Mouse (Mus musculus) brain, adult 2 months (tissue): ENCODE data around the gene Gtf2f1.

ENCODE experiments used
- DNase-seq: peaks from one replicate; pipeline ENCODE4 v3.0.0; 2011; ENCODE audit warnings: low read depth, low spot score

Gene Gtf2f1

DNA sequence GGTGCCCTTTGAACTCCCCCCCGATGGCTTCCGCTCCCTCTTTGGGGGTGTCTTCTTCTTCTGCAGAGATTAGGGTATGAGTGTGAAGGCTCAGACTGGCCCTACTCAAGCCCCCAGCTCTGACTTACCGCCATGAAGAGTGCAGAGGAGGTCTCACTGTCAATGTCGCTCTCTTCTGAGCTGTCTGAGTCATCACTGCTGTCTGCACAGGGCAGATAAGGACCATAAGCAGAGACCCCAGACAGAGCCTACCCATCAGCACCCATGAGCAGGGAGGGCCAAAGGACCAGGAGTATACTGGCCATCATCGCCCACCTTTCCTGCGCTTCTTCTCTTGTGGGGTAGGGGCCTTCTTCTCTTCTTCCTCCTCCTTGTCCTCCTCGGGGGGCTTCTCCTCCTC lies 7.1 kb downstream of the Gtf2f1 start:
- no peak for DNase-seq

DNA sequence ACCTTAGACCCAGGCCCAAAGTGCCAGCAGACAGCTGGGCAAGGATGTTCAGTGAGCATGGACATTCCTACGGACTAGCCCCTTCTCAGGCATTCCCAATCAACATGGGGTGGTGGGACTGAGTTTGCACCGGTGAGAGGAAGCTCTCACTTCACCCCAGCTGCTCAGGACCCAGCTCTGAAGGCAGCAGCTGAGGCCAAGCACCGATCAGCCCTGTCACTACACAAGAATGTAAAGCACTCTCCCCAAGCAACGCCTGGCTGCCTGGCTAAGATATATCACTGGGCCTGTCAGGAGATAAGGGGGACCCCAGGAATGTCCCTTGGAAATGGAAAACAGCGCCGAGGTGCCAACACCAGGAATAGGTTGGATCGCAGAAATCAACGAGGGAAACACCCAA lies 9.9 kb downstream of the Gtf2f1 start:
- no peak for DNase-seq

DNA sequence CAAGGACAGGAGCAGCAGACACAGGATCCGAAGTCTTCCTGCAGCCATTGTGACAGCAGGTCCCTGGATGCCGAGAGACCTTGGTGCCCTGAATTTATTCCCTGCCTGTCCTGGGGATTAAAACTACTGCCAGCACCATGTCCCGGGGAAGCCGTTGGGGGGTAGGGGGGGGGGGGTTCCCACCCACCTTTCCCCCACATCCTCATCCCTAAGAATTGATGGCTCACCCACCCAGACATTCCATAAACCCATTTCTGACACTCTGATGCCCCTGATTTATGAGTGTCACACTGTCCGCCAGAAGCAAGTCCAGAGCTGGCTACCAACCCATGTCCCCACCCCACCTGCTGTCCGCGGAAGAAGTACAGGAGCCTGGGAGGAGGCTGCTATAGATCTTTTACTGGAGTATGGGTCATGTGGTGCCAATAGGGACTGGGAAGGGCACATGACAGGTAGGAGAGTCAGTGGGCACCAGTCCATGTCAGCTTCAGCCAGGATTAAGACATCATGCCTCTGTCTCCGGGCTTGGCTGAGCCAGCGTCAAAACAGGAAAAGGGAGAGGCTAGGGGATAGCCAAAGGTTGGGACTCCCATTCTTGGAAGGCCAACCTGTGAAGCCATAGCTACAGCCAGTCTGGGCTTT lies 11.0 kb downstream of the Gtf2f1 start, which contains the start of gene Pspn:
TSS of gene Pspn (minus strand) at position 51 of the 642 bp plus-strand sequence.
- no peak for DNase-seq

DNA sequence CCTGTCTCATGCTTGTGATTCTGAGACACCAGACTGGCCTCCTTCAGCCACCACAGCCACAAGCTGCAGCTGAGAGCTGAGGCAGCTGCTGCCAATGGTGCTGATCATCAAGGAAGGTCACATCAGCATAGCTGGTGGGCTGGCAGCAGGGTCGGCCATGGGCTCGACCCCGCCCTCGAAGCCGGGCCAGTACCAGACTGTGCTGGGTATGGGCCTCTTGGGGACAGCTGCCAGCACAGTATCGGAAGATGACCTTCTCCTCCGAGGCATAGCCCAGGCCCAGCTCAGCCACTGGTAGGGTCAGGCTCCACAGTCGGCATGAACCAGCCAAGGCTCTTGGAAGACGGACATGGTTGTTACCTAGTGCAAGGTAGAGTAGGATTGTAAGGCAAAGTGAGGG lies 11.7 kb downstream of the Gtf2f1 start:
- DNase-seq: no peak

DNA sequence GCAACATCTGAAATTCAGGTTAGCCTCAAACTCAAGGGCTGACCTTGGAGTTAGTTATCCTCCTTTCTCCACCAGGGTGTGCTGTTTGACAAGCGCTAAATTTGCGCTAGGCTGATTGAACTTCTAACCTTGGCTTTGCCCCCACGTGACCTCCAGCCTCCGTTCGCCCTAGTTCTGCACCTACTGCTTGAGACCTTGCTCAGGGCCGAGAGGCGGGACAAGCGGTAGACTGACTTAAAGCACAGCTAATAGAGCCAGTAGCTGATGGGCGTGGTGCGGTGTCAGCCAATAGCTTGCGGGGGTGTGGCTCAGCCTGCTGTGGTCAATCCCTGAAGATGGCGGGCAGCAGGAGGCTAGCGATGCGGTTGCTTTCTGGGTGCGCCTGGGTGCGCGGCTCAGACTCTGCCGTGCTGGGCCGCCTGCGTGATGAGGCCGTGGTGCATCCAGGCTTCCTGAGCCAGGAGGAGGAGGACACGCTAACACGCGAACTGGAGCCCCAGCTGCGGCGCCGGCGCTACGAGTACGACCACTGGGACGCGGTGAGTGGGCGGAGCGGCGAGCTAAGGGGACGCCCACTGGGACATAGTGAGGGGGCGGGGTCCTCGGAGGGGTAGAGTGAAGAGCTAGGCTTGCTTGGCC lies 13.9 kb downstream of the Gtf2f1 start, which contains the start of gene Alkbh7:
TSS of gene Alkbh7 (plus strand) at position 311 of the 639 bp plus-strand sequence.
- peak; percentile 99 for DNase-seq

DNA sequence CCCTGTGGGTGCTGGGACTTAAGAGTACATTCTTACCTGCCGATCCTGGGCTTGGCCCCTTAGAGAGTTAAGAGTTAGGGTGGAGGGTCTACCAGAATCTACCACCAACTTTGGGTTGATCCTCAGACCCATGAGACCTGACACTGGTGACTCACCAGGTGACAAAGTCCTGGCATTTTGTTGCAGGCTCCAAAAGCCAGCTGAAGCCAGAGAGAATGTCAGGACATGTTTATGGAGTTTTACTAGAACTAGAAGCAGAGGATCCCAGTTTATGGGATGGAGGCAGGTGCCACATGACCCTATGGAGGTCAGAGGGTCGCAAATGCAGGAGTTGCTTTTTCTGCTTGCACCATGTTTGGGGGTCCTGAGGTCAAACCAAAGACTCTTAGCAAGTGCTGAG lies 14.6 kb downstream of the Gtf2f1 start:
- no peak for DNase-seq

DNA sequence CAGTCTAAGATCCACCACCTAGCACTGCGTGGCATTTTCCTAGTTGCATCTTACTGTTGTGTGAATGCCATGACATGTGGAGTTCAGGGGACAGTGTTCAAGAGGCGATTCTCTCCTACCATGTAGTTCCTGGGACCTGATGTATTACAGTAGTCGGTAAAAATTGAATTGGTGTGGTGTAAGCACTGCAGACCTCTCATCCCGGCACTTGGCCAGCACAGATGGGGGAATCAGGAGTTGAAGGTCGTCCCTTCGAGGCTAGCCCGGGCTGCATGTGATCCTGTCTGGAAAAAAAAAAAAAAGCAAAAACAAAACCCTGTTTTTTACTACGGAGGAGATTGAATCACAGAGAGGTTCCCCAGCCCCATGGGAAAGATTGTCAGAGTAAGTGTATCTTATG lies 16.0 kb downstream of the Gtf2f1 start:
- no peak for DNase-seq

DNA sequence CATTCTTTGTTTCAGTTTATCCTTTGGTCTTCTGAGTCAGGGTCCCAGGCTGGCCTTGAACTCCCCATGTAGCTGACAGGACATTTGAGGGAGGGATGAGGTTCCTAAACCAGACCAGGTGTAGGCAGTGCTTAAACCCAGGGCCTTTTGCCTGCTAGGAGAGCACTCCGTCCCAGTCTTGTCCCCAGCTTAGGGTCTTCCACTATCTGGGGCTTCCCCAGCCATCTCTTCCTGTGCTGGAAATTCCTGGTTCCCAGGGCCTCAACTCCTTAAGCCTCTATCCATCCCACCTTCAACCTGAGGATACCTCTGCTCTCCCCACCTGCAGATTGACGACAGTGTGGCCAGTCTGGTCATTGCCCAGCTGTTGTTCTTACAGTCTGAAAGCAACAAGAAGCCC lies 20.1 kb downstream of the Gtf2f1 start:
- no peak for DNase-seq

DNA sequence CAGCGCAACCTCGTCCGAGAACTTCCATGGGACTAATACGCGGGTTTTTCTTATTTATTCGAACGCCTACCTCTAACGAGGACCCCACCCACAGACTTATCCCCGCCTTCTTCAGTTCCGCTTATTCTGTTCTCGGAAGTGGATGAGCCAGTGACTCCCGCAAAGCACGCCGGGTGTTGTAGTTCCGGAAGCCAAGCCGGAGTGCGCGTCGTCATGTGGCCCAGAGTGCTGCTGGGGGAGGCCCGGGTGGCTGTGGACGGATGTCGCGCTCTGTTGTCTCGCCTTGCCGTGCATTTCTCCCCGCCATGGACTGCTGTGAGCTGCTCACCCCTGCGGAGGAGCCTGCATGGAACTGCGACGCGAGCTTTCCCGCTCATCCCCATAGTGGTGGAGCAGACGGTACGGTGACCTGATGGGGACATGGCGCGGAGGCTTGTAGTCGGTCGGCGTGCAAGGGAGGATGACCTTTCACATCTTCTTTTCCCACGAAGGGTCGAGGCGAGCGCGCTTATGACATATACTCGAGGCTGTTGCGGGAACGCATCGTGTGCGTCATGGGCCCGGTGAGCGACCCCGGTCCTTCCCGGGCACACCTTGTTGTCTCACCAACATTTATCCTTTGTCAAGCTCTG lies 20.9 kb downstream of the Gtf2f1 start, which contains the start of gene Clpp:
TSS of gene Clpp (plus strand) at position 191 of the 632 bp plus-strand sequence.
- peak; percentile 99 for DNase-seq

DNA sequence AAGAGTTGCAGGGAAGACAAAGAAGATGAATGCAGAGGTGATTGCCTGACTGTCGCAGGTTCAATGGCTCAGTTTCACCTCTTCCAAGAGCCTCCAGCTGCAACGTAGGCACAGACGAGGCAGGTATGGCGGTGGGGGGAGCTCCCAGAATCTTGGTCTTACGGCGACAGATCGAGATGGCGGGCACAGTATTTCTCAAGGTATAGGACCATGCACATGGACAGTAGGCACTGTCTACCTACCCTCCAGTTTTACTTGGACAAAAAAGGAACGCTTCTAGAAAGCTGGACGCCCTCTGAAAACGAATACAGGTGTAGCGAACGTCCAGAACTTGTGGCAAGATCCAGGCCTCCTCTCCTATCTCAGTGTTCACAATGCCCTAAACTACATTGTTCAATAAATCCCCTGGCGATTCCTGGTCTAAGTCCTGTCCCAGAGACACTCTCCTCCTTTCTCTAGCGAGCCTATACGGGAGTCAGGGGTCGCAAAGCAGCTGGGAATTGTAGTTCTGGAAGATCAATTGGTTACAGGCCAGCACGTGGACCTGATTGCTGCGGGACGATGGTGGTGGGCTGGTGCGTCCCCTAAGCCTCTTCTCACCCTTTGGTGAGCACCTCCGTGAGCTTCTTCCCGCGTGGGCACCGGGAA lies 21.5 kb downstream of the Gtf2f1 start:
- DNase-seq: peak; percentile 96

DNA sequence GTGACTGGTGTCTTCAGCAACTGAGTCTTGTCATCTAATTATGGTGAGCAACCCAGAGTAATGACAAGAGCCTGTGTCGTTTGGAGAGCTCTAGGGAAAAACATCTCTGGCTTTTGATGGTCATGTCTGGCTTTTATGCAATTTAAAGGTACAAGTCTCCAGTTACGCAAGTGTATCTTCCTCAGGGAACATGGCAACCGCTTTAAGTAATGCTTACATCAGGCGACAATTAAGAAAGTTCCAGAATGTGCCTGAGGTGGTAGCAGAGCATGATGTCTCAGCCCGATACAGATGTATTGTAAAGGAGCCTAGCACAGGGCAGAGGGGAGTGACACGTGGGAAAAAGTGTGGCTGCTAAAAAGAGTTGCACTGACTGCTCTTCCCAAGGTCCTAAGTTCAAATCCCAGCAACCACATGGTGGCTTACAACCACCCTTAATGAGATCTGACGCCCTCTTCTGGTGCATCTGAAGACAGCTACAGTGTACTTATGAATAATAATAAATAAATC lies 22.1 kb downstream of the Gtf2f1 start:
- DNase-seq: no peak

DNA sequence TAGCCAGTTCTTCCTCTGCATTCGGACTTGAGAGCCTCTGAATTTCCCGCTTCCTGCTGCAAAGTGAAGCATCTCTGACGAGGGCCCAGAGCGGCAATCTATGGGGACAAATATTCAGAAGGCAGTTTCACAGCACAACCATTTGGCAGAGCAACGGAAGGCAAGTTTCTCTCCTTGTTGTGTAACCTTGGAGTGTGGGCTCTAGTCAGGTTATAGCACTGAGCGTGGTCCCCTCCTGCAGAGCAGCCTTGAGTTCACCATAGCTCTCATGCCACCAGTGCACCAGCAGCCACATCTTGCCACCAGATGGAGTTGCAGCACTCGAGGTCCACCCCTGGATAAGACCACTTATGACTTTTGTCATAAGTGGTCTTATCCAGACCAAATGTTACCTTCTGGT lies 22.6 kb downstream of the Gtf2f1 start:
- no peak for DNase-seq

DNA sequence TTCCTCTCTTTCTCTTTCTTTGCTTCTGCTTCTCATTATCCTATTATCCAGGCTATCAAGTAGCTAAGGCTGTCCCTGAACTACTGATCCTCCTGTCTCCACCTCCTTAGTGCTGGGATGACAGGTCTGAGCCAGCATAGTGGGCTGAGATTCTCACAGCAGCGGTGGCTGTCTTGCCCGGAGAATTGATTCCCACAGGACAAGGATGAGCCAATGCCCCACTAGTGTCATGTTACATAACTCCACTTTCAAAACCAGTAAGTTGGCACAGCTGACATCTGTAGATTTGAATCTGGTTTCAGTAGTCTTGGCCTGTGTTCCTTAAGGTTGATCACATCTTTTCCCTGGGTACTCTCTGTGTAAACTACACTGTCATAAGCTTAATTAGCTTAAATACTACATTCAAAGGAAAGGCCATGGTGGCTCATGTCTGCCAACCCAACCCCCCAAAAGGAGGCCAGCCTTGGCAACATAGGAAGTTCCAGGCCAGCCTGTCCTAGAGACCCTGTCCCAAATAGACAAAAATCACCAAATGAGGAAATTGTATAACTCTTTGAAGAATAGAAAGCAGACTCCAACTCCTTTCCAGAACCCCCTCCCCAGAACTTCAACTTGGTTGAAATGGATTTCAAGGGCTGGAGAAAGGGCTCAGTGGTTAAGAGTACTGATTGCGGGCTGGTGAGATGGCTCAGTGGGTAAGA lies 24.8 kb downstream of the Gtf2f1 start:
- DNase-seq: no peak

DNA sequence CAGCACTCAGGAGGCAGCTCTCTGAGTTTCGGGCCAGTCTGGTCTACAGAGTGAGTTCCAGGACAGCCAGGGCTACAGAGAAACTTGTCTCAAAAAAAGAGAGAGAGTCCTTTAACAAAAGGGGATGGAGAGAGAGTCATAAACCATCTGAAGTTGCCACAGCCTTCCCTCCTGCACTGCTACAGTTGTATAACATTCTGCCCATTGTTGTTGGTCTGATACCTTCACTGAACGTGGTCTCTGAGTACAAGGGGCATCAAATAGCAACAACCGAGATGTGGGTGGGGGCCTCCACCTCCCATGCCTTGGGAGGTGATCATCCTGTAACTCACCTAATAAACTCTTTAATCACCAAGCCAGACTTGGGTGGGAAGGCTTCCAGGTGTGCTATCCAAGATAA lies 25.4 kb downstream of the Gtf2f1 start:
- no peak for DNase-seq

DNA sequence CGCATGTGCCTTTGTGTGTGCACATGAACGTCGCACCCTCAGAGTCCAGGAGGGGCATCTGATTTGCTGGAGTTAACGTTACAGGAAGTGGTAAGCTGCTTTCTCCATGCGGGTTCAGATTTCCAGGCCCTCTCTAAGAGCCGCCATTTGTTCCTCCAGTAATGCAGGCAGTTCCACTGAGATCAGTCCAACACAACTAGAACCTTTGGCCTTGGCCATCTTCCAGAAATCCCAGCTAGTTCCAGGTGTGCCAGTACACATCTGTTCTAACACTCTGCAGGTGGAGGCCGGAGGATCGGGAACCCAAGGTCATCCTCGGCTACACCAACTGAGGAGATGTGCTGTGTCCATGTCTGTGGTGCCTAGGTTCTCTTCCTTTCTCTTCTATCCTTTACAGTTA lies 26.2 kb downstream of the Gtf2f1 start:
- DNase-seq: no peak

DNA sequence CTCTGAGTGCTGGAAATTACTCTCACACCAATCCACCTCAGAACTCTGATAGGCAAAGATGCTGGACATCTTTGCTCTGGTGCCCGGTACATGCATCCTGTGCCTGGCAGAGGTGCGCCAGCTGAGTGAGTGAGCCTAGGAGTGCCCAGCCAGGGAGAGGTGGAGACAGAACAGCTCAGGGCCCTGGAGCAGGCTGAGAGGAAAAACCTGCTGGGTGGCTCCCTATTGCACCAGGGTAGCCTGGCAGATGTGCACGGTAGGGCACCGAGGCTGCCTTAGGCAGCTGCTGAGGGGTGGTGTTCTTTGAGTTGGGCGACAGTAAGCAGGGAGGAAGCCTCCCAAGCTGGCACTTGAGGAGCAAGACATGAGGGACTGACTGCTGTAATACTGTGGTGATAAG lies 29.1 kb downstream of the Gtf2f1 start, which contains the start of gene Acer1:
TSS of gene Acer1 (minus strand) at position 114 of the 400 bp plus-strand sequence.
- DNase-seq: no peak

DNA sequence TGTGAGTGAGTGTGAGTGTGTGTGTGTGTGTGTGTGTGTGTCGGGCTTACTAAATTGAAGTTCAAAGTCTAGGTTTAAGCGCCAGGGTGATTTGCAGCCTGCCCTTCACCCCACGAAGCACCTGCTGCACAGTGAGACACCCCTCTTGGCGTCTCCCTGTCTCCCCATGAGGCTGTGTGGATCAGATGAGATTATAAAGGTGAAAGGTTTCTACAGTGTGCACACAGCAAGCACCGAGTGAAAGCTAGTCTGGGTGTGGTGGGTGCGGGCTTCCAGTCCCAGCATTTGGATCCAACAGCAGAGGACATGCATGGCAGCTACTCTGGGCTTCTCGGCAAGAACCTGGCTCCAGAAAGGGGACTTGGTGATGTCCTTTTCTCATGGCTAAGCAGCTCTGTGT lies 30.0 kb downstream of the Gtf2f1 start:
- DNase-seq: no peak

DNA sequence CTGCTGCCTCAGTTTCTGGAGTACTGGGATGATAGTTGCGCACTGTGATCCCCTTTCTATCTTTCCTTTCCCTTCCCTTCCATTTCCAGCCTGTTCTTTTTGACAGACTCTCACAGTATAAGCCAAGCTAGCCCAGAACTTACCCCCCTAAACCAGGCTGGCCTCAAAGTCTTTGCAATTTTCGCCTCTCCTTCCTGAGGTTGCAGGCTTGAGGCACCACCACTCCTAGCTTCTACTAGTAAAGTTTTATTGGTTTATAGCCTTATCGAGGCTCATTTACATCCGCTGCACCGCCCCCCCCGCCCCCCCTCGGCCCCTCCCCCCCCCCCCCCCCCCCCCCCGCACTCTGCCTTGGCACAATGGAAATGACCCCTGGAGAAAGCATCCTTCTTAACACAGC lies 31.6 kb downstream of the Gtf2f1 start:
- no peak for DNase-seq

DNA sequence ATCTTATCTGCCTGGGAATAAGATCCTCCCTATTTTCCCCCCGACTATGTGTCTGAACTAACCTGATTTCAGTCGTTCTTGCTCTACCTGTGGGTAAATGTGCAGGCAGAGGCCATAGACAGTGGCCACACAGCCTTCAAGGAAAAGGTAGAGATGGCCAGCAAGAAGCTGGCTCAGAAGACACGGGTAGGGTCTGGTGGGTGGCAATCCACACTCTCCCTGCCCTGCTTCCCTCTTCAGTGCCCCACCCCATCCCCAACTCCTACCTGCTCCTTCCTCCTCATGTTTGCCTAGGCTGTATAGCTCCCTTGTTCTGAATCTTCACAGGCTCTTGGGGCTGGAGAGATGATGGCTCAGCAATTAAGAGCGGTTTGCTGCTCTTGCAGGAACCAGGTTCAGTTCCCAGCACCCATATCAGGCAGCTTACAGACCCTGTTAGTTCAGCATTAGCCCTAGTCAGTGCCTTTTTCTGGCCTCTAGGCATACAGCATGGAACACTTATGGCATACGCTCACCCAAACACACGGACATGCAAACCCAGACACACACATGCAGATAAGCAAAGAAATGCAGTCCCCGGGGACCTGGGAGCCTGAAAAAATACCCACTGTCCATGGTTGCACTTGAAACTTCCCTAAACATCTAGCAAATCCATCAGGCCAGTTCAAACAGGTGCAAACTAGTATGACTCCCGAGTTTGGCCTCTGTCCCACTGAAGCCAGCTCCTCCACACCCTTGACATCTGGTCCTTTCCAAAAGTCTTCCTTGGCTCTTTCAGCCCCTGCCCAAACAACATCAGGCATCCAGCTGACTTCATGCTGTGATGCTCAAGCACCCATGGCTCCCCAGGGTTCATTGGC lies 34.3 kb downstream of the Gtf2f1 start:
- DNase-seq: no peak

DNA sequence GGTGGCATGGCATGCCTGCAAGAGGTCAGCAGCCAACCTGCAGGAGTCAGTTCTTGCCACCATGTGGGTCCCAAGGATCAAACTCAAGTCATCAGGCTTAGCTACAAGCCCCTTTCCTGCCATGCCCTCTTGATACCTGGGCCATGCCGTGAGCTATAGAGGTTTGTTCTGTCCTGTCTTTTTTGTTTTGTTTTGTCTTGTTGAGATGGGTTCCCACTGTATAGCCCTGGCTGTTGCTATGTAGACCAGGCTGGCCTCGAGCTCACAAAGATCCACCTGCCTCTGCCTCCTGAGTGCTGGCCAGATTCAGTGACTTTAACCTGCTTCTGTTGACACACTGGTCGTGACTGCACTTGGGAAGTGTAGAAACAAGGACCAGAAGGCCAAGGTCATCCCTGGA lies 35.7 kb downstream of the Gtf2f1 start:
- no peak for DNase-seq
